Mouse (Mus musculus): Measurements from ENCODE around the gene Cnnm1.

DNA sequence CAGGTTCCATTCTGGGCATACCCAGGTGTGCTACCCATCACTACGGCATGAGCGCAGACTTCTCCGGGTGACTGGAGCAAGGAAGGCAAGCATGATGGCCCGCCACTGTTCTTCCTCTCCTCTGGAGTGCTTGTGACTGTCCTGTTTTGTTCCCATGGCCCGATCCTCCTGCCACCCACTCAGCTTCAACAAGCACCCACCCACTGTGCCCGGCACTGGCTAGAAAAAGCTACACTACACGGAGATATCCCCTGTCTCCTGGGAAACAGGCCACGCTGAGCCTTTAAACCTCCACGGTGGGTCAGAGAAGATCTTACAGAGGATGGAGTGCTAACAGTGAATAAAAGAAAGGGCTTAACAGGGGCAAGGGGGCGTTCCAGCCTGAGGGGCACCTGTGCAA lies 79.0 kb downstream of the Cnnm1 start:
- TF ChIP-seq CEBPB (IDR thresholded peaks at IDR 0.05; ENCODE audit: insufficient read depth, poor library complexity, severe bottlenecking) (no peak), TCF12 (IDR thresholded peaks at IDR 0.05; ENCODE audit: insufficient read depth, poor library complexity, severe bottlenecking) (no peak), MYOD1 (IDR thresholded peaks at IDR 0.05; ENCODE audit: control insufficient read depth in 1 of 3, insufficient read length in 2 of 3, low read depth in 2 of 3) (no peak), POLR2A (IDR thresholded peaks at IDR 0.05; ENCODE audit: insufficient read length, low read depth) (no peak), E2F4 (IDR thresholded peaks at IDR 0.05; ENCODE audit: insufficient read depth) (no peak)
